Comparison of ENCODE assay signal across 17 mouse cellular contexts in genomic region chr4:142271506-142271905, GRCm38 (mm10). TPM values are rescaled to one million over a fixed set of nuclear protein-coding genes. Genes with fewer than 3 reads are reported as not detected.
A peak's percentile ranks its signal among the peaks of the same experiment; 100 is the strongest.
DNase-seq lines count a peak whose midpoint lies in the region; TF ChIP-seq lines count a peak whose summit lies in the region.
"Had no signal": no experiment of that assay in that cellular context is flagged by ENCODE, and none has a peak within 500 bp of the region (broad histone marks: within the 10 kb centered on the region; RNA-seq: fewer than 3 reads in every experiment).

No protein-coding gene starts in this region.

- H3K9ac ChIP-seq in heart, adult 2 months (ENCODE audit: low read depth, low read length), result no peak overlapping the region
- H3K9ac ChIP-seq: embryonic facial prominence, embryonic 15.5 days; forebrain, embryonic 13.5 days; liver, embryonic 14.5 days had no signal

- H3K4me3 ChIP-seq in heart, adult 2 months, result no peak overlapping the region
- H3K4me3 ChIP-seq in heart, embryonic 10.5 days, result no peak overlapping the region
- no peak overlapping the region for H3K4me3 ChIP-seq in thymus, adult 2 months (ENCODE audit: control insufficient read depth, insufficient read depth, low read length)
- H3K4me3 ChIP-seq: embryonic facial prominence, embryonic 15.5 days; forebrain, embryonic 13.5 days; hindbrain, embryonic 10.5 days had no signal

- intact Hi-C loops in heart, adult 2 months (cut with DNase I), result no loop called here
- intact Hi-C loops in heart, postnatal 14 days (cut with DNase I), result no loop called here

- H3K27ac ChIP-seq in heart, adult 2 months, result no peak overlapping the region
- H3K27ac ChIP-seq in heart, embryonic 10.5 days, result no peak overlapping the region
- no peak overlapping the region for H3K27ac ChIP-seq in thymus, adult 2 months (ENCODE audit: control insufficient read depth, insufficient read depth, low read length)
- H3K27ac ChIP-seq: embryonic facial prominence, embryonic 15.5 days; forebrain, embryonic 13.5 days; hindbrain, embryonic 10.5 days; liver, embryonic 14.5 days had no signal

- peaks cover 2% of the 10 kb centered on the region; the same call in 1 of the 2 replicates for H3K27me3 ChIP-seq in heart, adult 2 months (ENCODE audit: control insufficient read depth, insufficient read depth, low read length)
- H3K27me3 ChIP-seq in heart, embryonic 10.5 days (ENCODE audit: insufficient read depth, poor library complexity, severe bottlenecking), result no peaks in the 10 kb centered on the region
- no peaks in the 10 kb centered on the region for H3K27me3 ChIP-seq in thymus, adult 2 months (ENCODE audit: control insufficient read depth, insufficient read depth, low read length)
- H3K27me3 ChIP-seq: embryonic facial prominence, embryonic 15.5 days had no signal

- 73% methylated on average over 3 of the region's 3 CpGs for WGBS in heart, adult 2 months
- 86% methylated on average over 3 of the region's 3 CpGs for WGBS in heart, embryonic 10.5 days
- WGBS in thymus, adult 2 months, result 95% methylated on average over 3 of the region's 3 CpGs

- no peak for TF ChIP-seq CTCF in heart, adult 2 months (IDR thresholded peaks at IDR 0.05)
- TF ChIP-seq CTCF in thymus, adult 2 months (IDR thresholded peaks at IDR 0.05; ENCODE audit: borderline replicate concordance, control insufficient read depth, extremely low read depth, insufficient read depth, low read length, poor library complexity), result no peak

- peaks cover 4% of the 10 kb centered on the region; the same call in 1 of the 2 replicates for H3K9me3 ChIP-seq in heart, embryonic 10.5 days

- peak; percentile 45 to 47 for DNase-seq in heart, adult 2 months
- no peak for DNase-seq in heart, embryonic 10.5 days (ENCODE audit: low spot score)
- peak; percentile 85 for DNase-seq in Muller cell, postnatal 12 days (ENCODE audit: inconsistent ontology term)
- DNase-seq in NIH3T3 (ENCODE audit: low read depth), result peak; percentile 4
- DNase-seq in heart, postnatal 14 days, result peak; percentile 7 to 13
- no peak for DNase-seq in thymus, adult 2 months
- DNase-seq in ovary, adult 18-20 months (ENCODE audit: low spot score), result no peak
- DNase-seq: adrenal gland, postnatal 14 days; cerebellum, adult 11 months; cerebellum, postnatal 14 days; kidney, adult 2 months; kidney, postnatal 10 days; thymus, postnatal 14 days had no signal

- H3K36me3 ChIP-seq in heart, adult 2 months (ENCODE audit: control insufficient read depth, insufficient read depth, low read length), result no peaks in the 10 kb centered on the region
- no peaks in the 10 kb centered on the region for H3K36me3 ChIP-seq in heart, embryonic 10.5 days
- no peaks in the 10 kb centered on the region for H3K36me3 ChIP-seq in thymus, adult 2 months (ENCODE audit: control insufficient read depth, insufficient read depth, low read length)
- H3K36me3 ChIP-seq: embryonic facial prominence, embryonic 15.5 days had no signal

- TF ChIP-seq EP300 in heart, adult 2 months (IDR thresholded peaks at IDR 0.05; ENCODE audit: insufficient read depth, low read depth, low read length), result no peak

- TF ChIP-seq POLR2A in heart, adult 2 months (IDR thresholded peaks at IDR 0.05; ENCODE audit: insufficient read depth, low read depth, low read length), result no peak
- no peak for TF ChIP-seq POLR2A in thymus, adult 2 months (IDR thresholded peaks at IDR 0.05; ENCODE audit: control insufficient read depth, extremely low read depth, insufficient read depth, low read length, poor library complexity)

- H3K4me1 ChIP-seq in heart, adult 2 months (ENCODE audit: control insufficient read depth, insufficient read depth, low read length), result no peaks in the 10 kb centered on the region
- H3K4me1 ChIP-seq in heart, embryonic 10.5 days, result peaks cover 7% of the 10 kb centered on the region
- no peaks in the 10 kb centered on the region for H3K4me1 ChIP-seq in thymus, adult 2 months (replicated peaks; ENCODE audit: control insufficient read depth, insufficient read depth, low read length)
- H3K4me1 ChIP-seq: embryonic facial prominence, embryonic 15.5 days had no signal

- H3K79me2 ChIP-seq in heart, adult 2 months (replicated peaks; ENCODE audit: control insufficient read depth, insufficient read depth, low read length), result no peaks in the 10 kb centered on the region

RNA-seq across cellular contexts. Expression of gene Kazn, which starts 32.3 kb away (rescaled TPM):
- total RNA-seq in heart, adult 2 months (2021), result 1 to 10 TPM; 2.4 to 3.4 TPM
- 3.8 and 5.7 TPM in 2 replicates for polyA plus RNA-seq in heart, adult 2 months (2012; rRNA removed)
- 11.2 and 12.2 TPM in 2 replicates for polyA plus RNA-seq in heart, embryonic 10.5 days (2016; fragmentation: Nextera tagmentation; extraction: Ambion mirVana)
- total RNA-seq in heart, postnatal 14 days (2021), result 1 to 10 TPM; 5.2 to 5.9 TPM
- 17.0 and 19.3 TPM in 2 replicates for polyA plus RNA-seq in thymus, adult 2 months (2012; rRNA removed)

Comparison
In these comparisons a context has a peak if more than half of its experiments do, and no peak if none do; other contexts are left out.
1. DNase-seq: peak in heart, adult 2 months (2 of 2), Muller cell, postnatal 12 days (single experiment), NIH3T3 (single experiment) and heart, postnatal 14 days (2 of 2); none in heart, embryonic 10.5 days (single experiment), thymus, adult 2 months (single experiment) and ovary, adult 18-20 months (single experiment).